Mouse (Mus musculus): ENCODE measurements around the gene Ywhah. TPM values are rescaled to one million over a fixed set of nuclear protein-coding genes. Genes with fewer than 3 reads are reported as not detected.

Gene Ywhah
- polyA plus RNA-seq, 1 experiment from 2014 or later = 448 TPM

GRCm38 (mm10) chr5:32994471-32994870, 24.1 kb upstream of the Ywhah start:
- WGBS = 51% methylated on average over 2 of the region's 2 CpGs
- ATAC-seq (ENCODE audit: insufficient number of reproducible peaks, insufficient read depth, low FRiP score, low read depth) = no peak
- H3K36me3 ChIP-seq (ENCODE audit: control insufficient read depth, insufficient read depth, low read length) = no peaks in the 10 kb centered on the region
- H3K4me2 ChIP-seq (ENCODE audit: low read length) = no peak overlapping the region
- H3K27me3 ChIP-seq (ENCODE audit: control insufficient read depth, insufficient read depth, low read length) = no peaks in the 10 kb centered on the region
- H3K9me3 ChIP-seq (ENCODE audit: control insufficient read depth, low read length) = no peaks in the 10 kb centered on the region
- H3K4me1 ChIP-seq (ENCODE audit: control insufficient read depth in 2 of 2, insufficient read depth in 2 of 2, low read length in 2 of 2) = peaks cover 19 to 26% of the 10 kb centered on the region in 2 experiments
- H3K9ac ChIP-seq (ENCODE audit: low read length) = no peak overlapping the region
- H3K4me3 ChIP-seq (ENCODE audit: control insufficient read depth in 1 of 2, insufficient read depth in 1 of 2, low read depth in 1 of 2, low read length in 2 of 2) = no peak overlapping the region
- H3K27ac ChIP-seq (replicated peaks in 1 of 2; ENCODE audit: control insufficient read depth in 1 of 2, insufficient read depth in 1 of 2, low read depth in 2 of 2, low read length in 2 of 2) = no peak overlapping the region

GRCm38 (mm10) chr5:32995756-32996155, 22.9 kb upstream of the Ywhah start:
- Histone ChIP-seq H3K4me3 (ENCODE audit: control insufficient read depth in 1 of 2, insufficient read depth in 1 of 2, low read depth in 1 of 2, low read length in 2 of 2) (no peak overlapping the region), H3K4me2 (ENCODE audit: low read length) (no peak overlapping the region), H3K4me1 (ENCODE audit: control insufficient read depth in 2 of 2, insufficient read depth in 2 of 2, low read length in 2 of 2) (peaks cover 10 to 16% of the 10 kb centered on the region in 2 experiments), H3K9ac (ENCODE audit: low read length) (no peak overlapping the region), H3K27me3 (ENCODE audit: control insufficient read depth, insufficient read depth, low read length) (no peaks in the 10 kb centered on the region), H3K9me3 (ENCODE audit: control insufficient read depth, low read length) (no peaks in the 10 kb centered on the region), H3K36me3 (ENCODE audit: control insufficient read depth, insufficient read depth, low read length) (no peaks in the 10 kb centered on the region), H3K27ac (replicated peaks in 1 of 2; ENCODE audit: control insufficient read depth in 1 of 2, insufficient read depth in 1 of 2, low read depth in 2 of 2, low read length in 2 of 2) (no peak overlapping the region)
- WGBS = 81% methylated on average over 4 of the region's 4 CpGs
- no peak for ATAC-seq (ENCODE audit: insufficient number of reproducible peaks, insufficient read depth, low FRiP score, low read depth)

DNA sequence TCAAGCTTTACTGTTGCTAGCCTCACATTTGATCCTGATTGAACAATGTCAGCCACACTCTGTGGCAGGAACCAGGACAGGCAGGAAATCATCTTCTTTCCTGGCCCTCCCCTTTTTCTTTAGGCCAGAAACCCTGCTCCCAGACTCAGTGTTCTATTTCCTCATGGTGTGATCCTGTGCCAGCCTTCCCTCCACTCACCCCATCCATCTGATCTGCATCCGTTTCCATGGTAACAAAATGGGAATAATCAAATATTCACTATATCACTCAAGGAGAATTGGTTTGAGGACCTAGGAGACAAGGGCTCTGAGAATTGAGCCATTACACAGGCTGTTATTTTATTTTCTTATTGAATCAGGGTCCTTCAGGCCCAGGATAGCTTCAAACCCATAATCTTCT, 22.1 kb upstream of the Ywhah start:
- Histone ChIP-seq H3K4me3 (ENCODE audit: control insufficient read depth in 1 of 2, insufficient read depth in 1 of 2, low read depth in 1 of 2, low read length in 2 of 2) (no peak overlapping the region), H3K9ac (ENCODE audit: low read length) (no peak overlapping the region), H3K27me3 (ENCODE audit: control insufficient read depth, insufficient read depth, low read length) (no peaks in the 10 kb centered on the region), H3K9me3 (ENCODE audit: control insufficient read depth, low read length) (no peaks in the 10 kb centered on the region), H3K4me1 (ENCODE audit: control insufficient read depth in 2 of 2, insufficient read depth in 2 of 2, low read length in 2 of 2) (peaks cover 3 to 8% of the 10 kb centered on the region in 2 experiments), H3K4me2 (ENCODE audit: low read length) (no peak overlapping the region), H3K36me3 (ENCODE audit: control insufficient read depth, insufficient read depth, low read length) (no peaks in the 10 kb centered on the region), H3K27ac (replicated peaks in 1 of 2; ENCODE audit: control insufficient read depth in 1 of 2, insufficient read depth in 1 of 2, low read depth in 2 of 2, low read length in 2 of 2) (no peak overlapping the region)
- 83% methylated on average over 1 of the region's 1 CpGs for WGBS
- ATAC-seq (ENCODE audit: insufficient number of reproducible peaks, insufficient read depth, low FRiP score, low read depth) = no peak

GRCm38 (mm10) chr5:32997686-32998085, 20.9 kb upstream of the Ywhah start:
- Histone ChIP-seq H3K36me3 (ENCODE audit: control insufficient read depth, insufficient read depth, low read length) (no peaks in the 10 kb centered on the region), H3K27ac (replicated peaks in 1 of 2; ENCODE audit: control insufficient read depth in 1 of 2, insufficient read depth in 1 of 2, low read depth in 2 of 2, low read length in 2 of 2) (no peak overlapping the region), H3K27me3 (ENCODE audit: control insufficient read depth, insufficient read depth, low read length) (no peaks in the 10 kb centered on the region), H3K9ac (ENCODE audit: low read length) (no peak overlapping the region), H3K9me3 (ENCODE audit: control insufficient read depth, low read length) (no peaks in the 10 kb centered on the region), H3K4me3 (ENCODE audit: control insufficient read depth in 1 of 2, insufficient read depth in 1 of 2, low read depth in 1 of 2, low read length in 2 of 2) (no peak overlapping the region), H3K4me2 (ENCODE audit: low read length) (no peak overlapping the region), H3K4me1 (ENCODE audit: control insufficient read depth in 2 of 2, insufficient read depth in 2 of 2, low read length in 2 of 2) (peaks cover 0 to 3% of the 10 kb centered on the region in 2 experiments; a peak in 2 of 4 replicates)
- no peak for ATAC-seq (ENCODE audit: insufficient number of reproducible peaks, insufficient read depth, low FRiP score, low read depth)
- 23% methylated on average over 4 of the region's 4 CpGs for WGBS

DNA sequence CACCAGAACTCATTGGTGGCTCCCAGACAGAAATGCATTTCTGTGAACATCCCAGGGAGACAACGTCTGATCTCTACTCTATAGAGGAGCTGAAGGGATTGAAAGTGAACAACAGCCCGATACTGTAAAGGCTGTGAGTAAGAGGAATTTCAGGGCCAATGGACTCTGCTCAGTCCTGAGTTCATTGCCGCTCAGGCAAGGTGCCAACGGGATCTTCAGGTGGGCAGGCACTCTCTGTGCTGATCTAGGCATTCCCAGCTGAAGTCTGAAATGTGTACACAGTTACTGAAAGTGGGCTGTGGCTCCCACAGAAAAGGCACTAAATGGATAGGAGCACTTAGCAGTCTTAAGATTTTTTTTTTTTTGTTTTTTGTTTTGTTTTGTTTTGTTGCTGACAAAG, 19.8 kb upstream of the Ywhah start:
- Histone ChIP-seq H3K4me3 (ENCODE audit: control insufficient read depth in 1 of 2, insufficient read depth in 1 of 2, low read depth in 1 of 2, low read length in 2 of 2) (no peak overlapping the region), H3K9me3 (ENCODE audit: control insufficient read depth, low read length) (no peaks in the 10 kb centered on the region), H3K36me3 (ENCODE audit: control insufficient read depth, insufficient read depth, low read length) (no peaks in the 10 kb centered on the region), H3K27ac (replicated peaks in 1 of 2; ENCODE audit: control insufficient read depth in 1 of 2, insufficient read depth in 1 of 2, low read depth in 2 of 2, low read length in 2 of 2) (no peak overlapping the region), H3K4me1 (ENCODE audit: control insufficient read depth in 2 of 2, insufficient read depth in 2 of 2, low read length in 2 of 2) (peaks cover 0 to 3% of the 10 kb centered on the region in 2 experiments; a peak in 2 of 4 replicates), H3K4me2 (ENCODE audit: low read length) (no peak overlapping the region), H3K27me3 (ENCODE audit: control insufficient read depth, insufficient read depth, low read length) (no peaks in the 10 kb centered on the region), H3K9ac (ENCODE audit: low read length) (no peak overlapping the region)
- ATAC-seq (ENCODE audit: insufficient number of reproducible peaks, insufficient read depth, low FRiP score, low read depth) = no peak
- 73% methylated on average over 4 of the region's 4 CpGs for WGBS

DNA sequence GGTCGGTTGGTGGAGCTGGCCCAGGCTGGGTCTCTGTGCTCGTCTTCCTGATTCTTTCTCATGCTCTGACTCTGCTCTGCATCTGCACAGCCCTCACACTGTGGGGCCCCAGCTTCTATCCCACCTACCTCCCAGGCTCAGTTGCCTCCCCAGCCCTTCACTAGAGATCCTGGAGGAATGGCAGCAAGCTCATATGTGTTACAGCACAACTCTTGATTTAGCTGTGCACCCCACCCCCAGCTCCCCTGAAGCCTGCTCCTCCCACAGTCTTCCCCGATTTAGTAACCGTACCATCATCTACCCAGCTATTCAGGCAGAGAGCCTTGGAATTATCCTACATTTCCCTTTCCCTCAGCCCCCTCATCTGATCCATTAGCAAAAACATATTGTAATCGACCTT, 17.5 kb upstream of the Ywhah start:
- peaks cover under 1% of the 10 kb centered on the region in 2 experiments for H3K4me1 ChIP-seq (ENCODE audit: control insufficient read depth in 2 of 2, insufficient read depth in 2 of 2, low read length in 2 of 2)
- H3K9me3 ChIP-seq (ENCODE audit: control insufficient read depth, low read length) = no peaks in the 10 kb centered on the region
- no peak overlapping the region for H3K9ac ChIP-seq (ENCODE audit: low read length)
- 81% methylated on average over 5 of the region's 5 CpGs for WGBS
- H3K27ac ChIP-seq (replicated peaks in 1 of 2; ENCODE audit: control insufficient read depth in 1 of 2, insufficient read depth in 1 of 2, low read depth in 2 of 2, low read length in 2 of 2) = no peak overlapping the region
- no peak overlapping the region for H3K4me3 ChIP-seq (ENCODE audit: control insufficient read depth in 1 of 2, insufficient read depth in 1 of 2, low read depth in 1 of 2, low read length in 2 of 2)
- H3K27me3 ChIP-seq (ENCODE audit: control insufficient read depth, insufficient read depth, low read length) = no peaks in the 10 kb centered on the region
- no peak for ATAC-seq (ENCODE audit: insufficient number of reproducible peaks, insufficient read depth, low FRiP score, low read depth)
- no peaks in the 10 kb centered on the region for H3K36me3 ChIP-seq (ENCODE audit: control insufficient read depth, insufficient read depth, low read length)
- no peak overlapping the region for H3K4me2 ChIP-seq (ENCODE audit: low read length)

DNA sequence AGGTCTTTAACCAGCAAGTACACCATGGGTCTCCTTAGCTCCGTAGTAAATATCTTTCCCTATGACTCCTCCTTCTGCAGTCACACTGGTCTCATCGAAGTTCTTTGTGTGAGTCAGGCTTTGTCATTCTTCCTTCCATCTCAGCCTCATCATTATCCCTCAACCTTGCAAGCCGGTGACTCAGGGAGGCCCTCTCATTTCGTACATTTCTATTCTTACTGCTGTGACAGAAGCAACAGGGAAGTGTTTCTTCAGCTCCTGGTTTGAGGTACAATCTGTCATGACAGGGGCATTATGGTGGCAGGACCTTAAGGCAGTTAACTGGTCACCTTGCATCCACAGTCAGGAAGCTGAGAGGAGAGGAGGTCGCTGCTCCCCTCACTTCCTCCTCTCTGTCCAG, 15.8 kb upstream of the Ywhah start:
- WGBS = 82% methylated on average over 5 of the region's 5 CpGs
- no peaks in the 10 kb centered on the region for H3K36me3 ChIP-seq (ENCODE audit: control insufficient read depth, insufficient read depth, low read length)
- no peak overlapping the region for H3K4me3 ChIP-seq (ENCODE audit: control insufficient read depth in 1 of 2, insufficient read depth in 1 of 2, low read depth in 1 of 2, low read length in 2 of 2)
- no peak for ATAC-seq (ENCODE audit: insufficient number of reproducible peaks, insufficient read depth, low FRiP score, low read depth)
- no peak overlapping the region for H3K27ac ChIP-seq (replicated peaks in 1 of 2; ENCODE audit: control insufficient read depth in 1 of 2, insufficient read depth in 1 of 2, low read depth in 2 of 2, low read length in 2 of 2)
- H3K9ac ChIP-seq (ENCODE audit: low read length) = no peak overlapping the region
- H3K9me3 ChIP-seq (ENCODE audit: control insufficient read depth, low read length) = no peaks in the 10 kb centered on the region
- H3K27me3 ChIP-seq (ENCODE audit: control insufficient read depth, insufficient read depth, low read length) = no peaks in the 10 kb centered on the region
- H3K4me2 ChIP-seq (ENCODE audit: low read length) = no peak overlapping the region
- H3K4me1 ChIP-seq (ENCODE audit: control insufficient read depth in 2 of 2, insufficient read depth in 2 of 2, low read length in 2 of 2) = peaks cover 4 to 8% of the 10 kb centered on the region in 2 experiments

DNA sequence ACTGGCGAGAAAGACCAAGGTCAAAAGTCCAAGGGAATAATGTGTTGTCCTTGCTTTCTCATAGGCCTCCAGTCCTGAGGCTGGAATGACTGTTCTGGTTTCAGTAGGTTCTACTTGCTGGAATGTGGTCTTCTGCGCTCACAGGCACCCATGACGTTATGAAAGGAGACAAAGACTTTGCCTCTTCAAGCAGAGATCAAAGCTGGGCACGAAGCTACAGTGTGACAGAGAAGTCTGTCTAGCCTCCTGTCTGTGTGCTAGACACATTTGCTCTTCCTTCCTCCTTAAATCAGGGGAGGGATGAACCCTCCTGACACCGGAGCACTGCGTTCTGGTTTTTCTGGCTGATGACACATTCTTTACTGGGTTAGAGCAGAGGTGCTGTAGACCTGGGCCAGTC, 15.1 kb upstream of the Ywhah start:
- Histone ChIP-seq H3K4me2 (ENCODE audit: low read length) (no peak overlapping the region), H3K36me3 (ENCODE audit: control insufficient read depth, insufficient read depth, low read length) (no peaks in the 10 kb centered on the region), H3K4me3 (ENCODE audit: control insufficient read depth in 1 of 2, insufficient read depth in 1 of 2, low read depth in 1 of 2, low read length in 2 of 2) (no peak overlapping the region), H3K9ac (ENCODE audit: low read length) (no peak overlapping the region), H3K27me3 (ENCODE audit: control insufficient read depth, insufficient read depth, low read length) (no peaks in the 10 kb centered on the region), H3K27ac (replicated peaks in 1 of 2; ENCODE audit: control insufficient read depth in 1 of 2, insufficient read depth in 1 of 2, low read depth in 2 of 2, low read length in 2 of 2) (no peak overlapping the region), H3K4me1 (ENCODE audit: control insufficient read depth in 2 of 2, insufficient read depth in 2 of 2, low read length in 2 of 2) (peaks cover 4 to 8% of the 10 kb centered on the region in 2 experiments), H3K9me3 (ENCODE audit: control insufficient read depth, low read length) (no peaks in the 10 kb centered on the region)
- no peak for ATAC-seq (ENCODE audit: insufficient number of reproducible peaks, insufficient read depth, low FRiP score, low read depth)
- WGBS = 71% methylated on average over 6 of the region's 6 CpGs
